Mouse (Mus musculus): ENCODE data around the gene Fgf10.

The Fgf10 gene

GRCm38 (mm10) chr13:118716726-118717125 is 47.1 kb downstream of the Fgf10 start:
- DNase-seq (ENCODE audit: low read depth, low spot score): no peak

GRCm38 (mm10) chr13:118718396-118718795 is 48.8 kb downstream of the Fgf10 start:
- no peak for DNase-seq (ENCODE audit: low read depth, low spot score)

GRCm38 (mm10) chr13:118721668-118722067 is 52.1 kb downstream of the Fgf10 start:
- DNase-seq (ENCODE audit: low read depth, low spot score): no peak

GRCm38 (mm10) chr13:118731850-118732552 is 62.4 kb downstream of the Fgf10 start:
- peak; percentile 48 for DNase-seq (ENCODE audit: low read depth, low spot score)

GRCm38 (mm10) chr13:118739854-118740411 is 70.3 kb downstream of the Fgf10 start:
- no peak for DNase-seq (ENCODE audit: low read depth, low spot score)

GRCm38 (mm10) chr13:118742788-118743187 is 73.2 kb downstream of the Fgf10 start:
- no peak for DNase-seq (ENCODE audit: low read depth, low spot score)

GRCm38 (mm10) chr13:118744806-118745205 is 75.2 kb downstream of the Fgf10 start:
- DNase-seq (ENCODE audit: low read depth, low spot score): no peak

GRCm38 (mm10) chr13:118746427-118746826 is 76.8 kb downstream of the Fgf10 start:
- no peak for DNase-seq (ENCODE audit: low read depth, low spot score)

GRCm38 (mm10) chr13:118754024-118754423 is 84.4 kb downstream of the Fgf10 start:
- no peak for DNase-seq (ENCODE audit: low read depth, low spot score)

- DNase-seq (ENCODE audit: low read depth, low spot score): no peak
Observed at GRCm38 (mm10) chr13:118759021-118759420, 89.4 kb downstream of the Fgf10 start.

- no peak for DNase-seq (ENCODE audit: low read depth, low spot score)
Observed at GRCm38 (mm10) chr13:118762982-118763381, 93.4 kb downstream of the Fgf10 start.

GRCm38 (mm10) chr13:118772188-118772587 is 102.6 kb downstream of the Fgf10 start:
- no peak for DNase-seq (ENCODE audit: low read depth, low spot score)

GRCm38 (mm10) chr13:118775148-118775547 is 105.6 kb downstream of the Fgf10 start:
- no peak for DNase-seq (ENCODE audit: low read depth, low spot score)

GRCm38 (mm10) chr13:118779161-118779560 is 109.6 kb downstream of the Fgf10 start:
- DNase-seq (ENCODE audit: low read depth, low spot score): no peak

GRCm38 (mm10) chr13:118791753-118792152 is 122.2 kb downstream of the Fgf10 start:
- DNase-seq (ENCODE audit: low read depth, low spot score): peak; percentile 53

- no peak for DNase-seq (ENCODE audit: low read depth, low spot score)
Observed at GRCm38 (mm10) chr13:118792198-118792597, 122.6 kb downstream of the Fgf10 start.

GRCm38 (mm10) chr13:118800176-118800575 is 130.6 kb downstream of the Fgf10 start:
- DNase-seq (ENCODE audit: low read depth, low spot score): no peak

- DNase-seq (ENCODE audit: low read depth, low spot score): no peak
Observed at GRCm38 (mm10) chr13:118806662-118807061, 137.1 kb downstream of the Fgf10 start.

GRCm38 (mm10) chr13:118819785-118820184 is 150.2 kb downstream of the Fgf10 start:
- DNase-seq (ENCODE audit: low read depth, low spot score): no peak

GRCm38 (mm10) chr13:118823113-118823512 is 153.5 kb downstream of the Fgf10 start:
- no peak for DNase-seq (ENCODE audit: low read depth, low spot score)

- no peak for DNase-seq (ENCODE audit: low read depth, low spot score)
Observed at GRCm38 (mm10) chr13:118825102-118825501, 155.5 kb downstream of the Fgf10 start.

GRCm38 (mm10) chr13:118828604-118829381 is 159.2 kb downstream of the Fgf10 start:
- DNase-seq (ENCODE audit: low read depth, low spot score): no peak

- no peak for DNase-seq (ENCODE audit: low read depth, low spot score)
Observed at GRCm38 (mm10) chr13:118834021-118834420, 164.4 kb downstream of the Fgf10 start.

Measured in telencephalon, adult 2 months (tissue).